9 mouse cellular contexts compared by ENCODE assay signal in genomic region chr11:115920110-115920818, GRCm38 (mm10). TPM values are rescaled to one million over a fixed set of nuclear protein-coding genes. Genes with fewer than 3 reads are reported as not detected.
DNase-seq lines count a peak whose midpoint lies in the region; ATAC-seq and TF ChIP-seq lines count a peak whose summit lies in the region.
"Had no signal": no experiment of that assay in that cellular context is flagged by ENCODE, and none has a peak within 500 bp of the region (broad histone marks: within the 10 kb centered on the region; RNA-seq: fewer than 3 reads in every experiment).

No protein-coding gene starts in this region.

- TF ChIP-seq EP300 in heart, adult 2 months (IDR thresholded peaks at IDR 0.05; ENCODE audit: insufficient read depth, low read depth, low read length): no peak

- TF ChIP-seq CTCF in heart, adult 2 months (IDR thresholded peaks at IDR 0.05): peak; percentile 86
- peak; percentile 43; the same call in 1 of the 2 replicates for TF ChIP-seq CTCF in liver, adult 2 months (IDR thresholded peaks at IDR 0.05; ENCODE audit: low read depth, low read length)
- peak; percentile 17; the same call in 1 of the 2 replicates for TF ChIP-seq CTCF in small intestine, adult 2 months (IDR thresholded peaks at IDR 0.05; ENCODE audit: extremely low read depth, insufficient read length, insufficient replicate concordance, low read depth, low read length)

- H3K9ac ChIP-seq in heart, adult 2 months (ENCODE audit: low read depth, low read length): no peak overlapping the region
- no peak overlapping the region for H3K9ac ChIP-seq in liver, adult 2 months (ENCODE audit: low read depth, low read length)
- H3K9ac ChIP-seq: embryonic facial prominence, embryonic 12.5 days had no signal

- TF ChIP-seq POLR2A in heart, adult 2 months (IDR thresholded peaks at IDR 0.05; ENCODE audit: insufficient read depth, low read depth, low read length): no peak
- no peak for TF ChIP-seq POLR2A in liver, adult 2 months (IDR thresholded peaks at IDR 0.05; ENCODE audit: extremely low read depth, insufficient read depth, low read length)
- no peak for TF ChIP-seq POLR2A in small intestine, adult 2 months (IDR thresholded peaks at IDR 0.05; ENCODE audit: low read depth, low read length)

- no peaks in the 10 kb centered on the region for H3K27me3 ChIP-seq in heart, adult 2 months (ENCODE audit: control insufficient read depth, insufficient read depth, low read length)
- no peaks in the 10 kb centered on the region for H3K27me3 ChIP-seq in liver, adult 2 months (ENCODE audit: control insufficient read depth, insufficient read depth, low read length)
- no peaks in the 10 kb centered on the region for H3K27me3 ChIP-seq in small intestine, adult 2 months (ENCODE audit: control insufficient read depth, insufficient read depth, low read length)
- H3K27me3 ChIP-seq: embryonic facial prominence, embryonic 12.5 days had no signal

- 29% methylated on average over 6 of the region's 6 CpGs for WGBS in heart, adult 2 months
- WGBS in liver, adult 2 months: 45% methylated on average over 6 of the region's 6 CpGs
- 27% methylated on average over 6 of the region's 6 CpGs for WGBS in small intestine, adult 2 months

- DNase-seq in heart, adult 2 months: peak; percentile 33 to 54
- DNase-seq in heart, postnatal 25 days (ENCODE audit: low spot score): no peak
- peak; percentile 35 for DNase-seq in 3134 (ENCODE audit: extremely low read depth, insufficient read length, low spot score)
- peak; percentile 72 for DNase-seq in NIH3T3 (ENCODE audit: low read depth)
- DNase-seq in embryo, embryonic 10.5 days (ENCODE audit: low spot score): peak; percentile 73
- peak; percentile 53 for DNase-seq in liver, adult 2 months (ENCODE audit: extremely low read depth, low read depth, low spot score)

- no peaks in the 10 kb centered on the region for H3K79me2 ChIP-seq in heart, adult 2 months (replicated peaks; ENCODE audit: control insufficient read depth, insufficient read depth, low read length)
- H3K79me2 ChIP-seq in liver, adult 2 months (ENCODE audit: control insufficient read depth, insufficient read depth, low read length): no peaks in the 10 kb centered on the region

- H3K4me1 ChIP-seq in heart, adult 2 months (ENCODE audit: control insufficient read depth, insufficient read depth, low read length): no peaks in the 10 kb centered on the region
- H3K4me1 ChIP-seq in liver, adult 2 months (ENCODE audit: control insufficient read depth, insufficient read depth, low read length): no peaks in the 10 kb centered on the region
- H3K4me1 ChIP-seq in small intestine, adult 2 months (ENCODE audit: control insufficient read depth, insufficient read depth, insufficient read length, low read length): peaks cover under 1% of the 10 kb centered on the region; the same call in 1 of the 2 replicates
- H3K4me1 ChIP-seq: embryonic facial prominence, embryonic 12.5 days had no signal

- no peak overlapping the region for H3K27ac ChIP-seq in heart, adult 2 months
- H3K27ac ChIP-seq in liver, adult 2 months (replicated peaks; ENCODE audit: insufficient read depth, low read depth, low read length): no peak overlapping the region
- H3K27ac ChIP-seq in small intestine, adult 2 months (ENCODE audit: insufficient read depth, low read depth, low read length): no peak overlapping the region
- H3K27ac ChIP-seq: embryonic facial prominence, embryonic 12.5 days had no signal

- intact Hi-C loops in heart, adult 2 months (cut with DNase I): loop anchor here (2.0 kb wide), 1 partner anchor 21 kb away; the partner anchor contains the start of gene Smim5
- intact Hi-C loops in heart, postnatal 25 days (cut with DNase I): no loop called here

- no peaks in the 10 kb centered on the region for H3K36me3 ChIP-seq in heart, adult 2 months (ENCODE audit: control insufficient read depth, insufficient read depth, low read length)
- peaks cover 19% of the 10 kb centered on the region; the same call in 1 of the 2 replicates for H3K36me3 ChIP-seq in liver, adult 2 months (ENCODE audit: control insufficient read depth, insufficient read depth, low read length)
- peaks cover 38% of the 10 kb centered on the region for H3K36me3 ChIP-seq in small intestine, adult 2 months (ENCODE audit: control insufficient read depth, insufficient read depth, low read length)

- no peak overlapping the region for H3K4me3 ChIP-seq in heart, adult 2 months
- H3K4me3 ChIP-seq in liver, adult 2 months (ENCODE audit: insufficient read depth, low read depth, low read length): no peak overlapping the region
- H3K4me3 ChIP-seq in small intestine, adult 2 months (ENCODE audit: low read depth, low read length): no peak overlapping the region
- H3K4me3 ChIP-seq: embryonic facial prominence, embryonic 12.5 days had no signal

- no peak for ATAC-seq in frontal cortex, adult (ENCODE audit: low TSS enrichment)

RNA-seq across cellular contexts. Expression of gene Smim6, which starts 8.4 kb away (rescaled TPM):
- not detected for total RNA-seq in heart, adult 2 months (2021)
- polyA plus RNA-seq in heart, adult 2 months (2012; rRNA removed): 0.29 and 0.35 TPM in 2 replicates
- total RNA-seq in heart, postnatal 25 days (2021): under 1 TPM in 1 of 2 experiments, not detected in 1; 0.26 TPM
- total RNA-seq in liver, adult 2 months (2014; rRNA removed): 0.54 and 0.55 TPM in 2 replicates
- polyA plus RNA-seq in liver, adult 2 months (2012; rRNA removed): 0.38 and 0.71 TPM in 2 replicates
- polyA plus RNA-seq in small intestine, adult 2 months (2012; rRNA removed): 8.8 and 9.7 TPM in 2 replicates

RNA-seq across cellular contexts. Expression of gene Sap30bp, which starts 12.8 kb away (rescaled TPM):
- 10 to 100 TPM; 16.4 to 18.1 TPM for total RNA-seq in heart, adult 2 months (2021)
- 9.1 and 10.8 TPM in 2 replicates for polyA plus RNA-seq in heart, adult 2 months (2012; rRNA removed)
- total RNA-seq in heart, postnatal 25 days (2021): 10 to 100 TPM; 14.1 to 17.4 TPM
- 12.8 and 16.0 TPM in 2 replicates for total RNA-seq in liver, adult 2 months (2014; rRNA removed)
- 11.2 and 12.7 TPM in 2 replicates for polyA plus RNA-seq in liver, adult 2 months (2012; rRNA removed)
- 15.2 and 27.1 TPM in 2 replicates for polyA plus RNA-seq in small intestine, adult 2 months (2012; rRNA removed)

RNA-seq across cellular contexts. Expression of gene Recql5, which starts 13.0 kb away (rescaled TPM):
- 1 to 10 TPM; 6.8 to 7.4 TPM for total RNA-seq in heart, adult 2 months (2021)
- 10.2 and 12.2 TPM in 2 replicates for polyA plus RNA-seq in heart, adult 2 months (2012; rRNA removed)
- 1 to 10 TPM; 7.3 to 8.8 TPM for total RNA-seq in heart, postnatal 25 days (2021)
- total RNA-seq in liver, adult 2 months (2014; rRNA removed): 6.0 and 8.2 TPM in 2 replicates
- 10.0 and 12.3 TPM in 2 replicates for polyA plus RNA-seq in liver, adult 2 months (2012; rRNA removed)
- 5.8 and 9.2 TPM in 2 replicates for polyA plus RNA-seq in small intestine, adult 2 months (2012; rRNA removed)

RNA-seq across cellular contexts. Expression of gene Smim5, which starts 20.5 kb away (rescaled TPM):
- 10 to 100 TPM; 10.2 to 17.8 TPM for total RNA-seq in heart, adult 2 months (2021)
- 21.8 and 32.8 TPM in 2 replicates for polyA plus RNA-seq in heart, adult 2 months (2012; rRNA removed)
- total RNA-seq in heart, postnatal 25 days (2021): 10 to 100 TPM; 19.7 to 20.2 TPM
- 0.13 TPM in 1 of 2 replicates, not detected in the other for total RNA-seq in liver, adult 2 months (2014; rRNA removed)
- polyA plus RNA-seq in liver, adult 2 months (2012; rRNA removed): 0.14 and 0.38 TPM in 2 replicates
- polyA plus RNA-seq in small intestine, adult 2 months (2012; rRNA removed): 0.72 and 2.2 TPM in 2 replicates

RNA-seq across cellular contexts. Expression of gene Itgb4, which starts 54.2 kb away (rescaled TPM):
- total RNA-seq in heart, adult 2 months (2021): 1 to 10 TPM; 2.6 to 2.9 TPM
- polyA plus RNA-seq in heart, adult 2 months (2012; rRNA removed): 1.9 and 3.1 TPM in 2 replicates
- total RNA-seq in heart, postnatal 25 days (2021): 1 to 10 TPM; 3.5 to 4.0 TPM
- 0.34 and 0.65 TPM in 2 replicates for total RNA-seq in liver, adult 2 months (2014; rRNA removed)
- polyA plus RNA-seq in liver, adult 2 months (2012; rRNA removed): 0.18 and 0.25 TPM in 2 replicates
- polyA plus RNA-seq in small intestine, adult 2 months (2012; rRNA removed): 53.2 and 133 TPM in 2 replicates

Comparison
In these comparisons a context has a peak if more than half of its experiments do, and no peak if none do; other contexts are left out.
1. CTCF ChIP-seq: peak in every context shown above with its lines; median percentile 86 in heart, adult 2 months; 43 in liver, adult 2 months; 17 in small intestine, adult 2 months.